Mouse (Mus musculus): ENCODE measurements at regions not wholly inside any gene's neighbourhood (a gene's known extent, or its start where the extent isn't known, plus 50 kb on each side); places are given as distances from the start of the nearest gene placed in this dataset.

DNA sequence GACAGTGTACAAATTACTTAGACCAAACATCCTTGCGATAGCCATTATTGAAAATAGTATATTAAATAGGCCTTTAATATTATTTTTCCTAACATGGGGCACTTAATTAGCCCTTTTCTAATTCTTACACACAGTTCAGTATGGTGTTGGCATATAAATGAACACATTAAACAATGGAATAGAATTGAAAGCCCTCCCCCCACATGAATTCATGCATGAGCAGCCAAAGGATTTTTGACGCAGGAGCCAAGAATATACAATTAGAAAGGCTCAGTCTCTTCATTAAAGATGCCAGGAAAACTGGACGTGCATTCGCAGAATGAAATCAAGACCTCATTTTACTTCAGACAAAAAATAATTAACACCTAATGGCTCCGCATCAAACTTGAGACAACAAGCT, 172.9 kb upstream of the Phactr1 start:
- no peak for DNase-seq (ENCODE audit: low read depth)

DNA sequence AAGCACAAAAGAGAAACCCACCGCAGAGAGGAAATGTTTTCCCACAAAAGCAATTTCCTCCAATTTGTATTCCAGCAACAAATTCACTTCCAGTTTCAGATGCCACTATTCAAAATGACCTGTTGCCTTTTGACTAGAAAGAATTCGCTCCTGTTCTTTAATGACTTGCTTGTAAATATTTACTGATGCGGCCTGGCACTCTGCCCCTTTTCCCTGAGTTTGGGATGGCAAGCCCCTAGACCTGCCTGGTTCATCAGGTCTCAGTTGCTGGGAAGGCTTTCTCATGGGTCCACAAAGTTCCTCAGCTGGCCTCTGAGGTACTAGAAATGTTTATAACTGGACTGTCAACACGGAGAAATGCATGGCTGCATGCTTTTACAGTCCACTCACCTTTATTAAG, 161.7 kb upstream of the Phactr1 start:
- no peak for DNase-seq (ENCODE audit: low read depth)

DNA sequence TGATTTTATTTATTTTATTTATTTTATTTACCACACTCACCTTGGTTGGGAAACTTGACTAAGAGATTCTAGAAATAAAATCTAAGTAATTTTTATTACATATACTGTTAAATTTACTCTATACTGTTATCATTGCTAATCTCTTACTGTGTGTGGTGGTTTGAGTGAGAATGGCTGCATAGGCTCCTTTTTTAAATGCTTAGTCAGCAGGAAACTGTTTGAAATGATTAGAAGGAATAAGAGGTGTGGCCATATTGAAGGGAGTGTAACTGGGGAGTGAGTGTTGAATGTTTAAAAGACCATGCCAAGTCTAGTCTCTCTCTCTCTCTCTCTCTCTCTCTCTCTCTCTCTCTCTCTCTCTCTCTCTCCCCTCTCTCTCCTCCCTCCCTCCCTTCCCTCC, 157.9 kb upstream of the Phactr1 start:
- DNase-seq (ENCODE audit: low read depth), result no peak

DNA sequence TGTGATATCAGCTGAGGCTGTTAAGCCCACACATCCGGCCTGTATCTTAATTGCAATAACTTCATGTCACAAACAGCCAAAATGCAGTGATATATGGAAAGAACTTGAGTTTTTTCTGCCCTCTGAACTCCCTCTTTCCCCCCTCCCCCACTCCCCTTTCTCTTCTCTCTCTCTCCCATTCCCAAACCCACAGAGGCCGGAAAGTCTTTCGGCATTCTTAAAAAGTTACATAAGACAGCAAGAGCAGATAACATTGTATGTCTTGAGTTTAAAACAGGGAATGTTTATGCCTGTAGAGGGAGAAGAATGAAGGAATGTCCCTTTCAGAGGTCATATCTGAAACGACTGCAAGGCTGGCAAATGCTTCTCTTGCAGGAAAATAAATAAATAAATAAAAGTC, 154.3 kb upstream of the Phactr1 start:
- DNase-seq (ENCODE audit: low read depth), result no peak

DNA sequence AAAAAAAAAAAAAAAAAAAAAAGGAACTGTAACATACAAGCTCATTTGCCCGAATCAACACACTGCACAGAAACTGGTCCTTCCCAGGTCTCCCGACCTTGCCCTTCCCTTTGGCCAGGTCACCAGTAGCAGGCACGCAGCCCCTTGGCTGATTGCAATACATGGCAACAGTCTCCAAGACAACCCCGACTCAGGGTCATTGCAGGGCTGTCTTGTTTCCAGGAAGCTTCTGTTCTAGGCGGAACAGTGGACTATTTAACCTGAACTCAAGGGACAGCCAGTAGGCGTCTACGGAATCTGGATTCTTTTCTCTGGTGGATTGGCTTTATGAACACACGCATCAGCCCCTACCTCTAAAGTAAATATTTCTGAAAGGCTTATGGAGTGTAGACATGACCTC, 153.5 kb upstream of the Phactr1 start:
- DNase-seq (ENCODE audit: low read depth), result no peak

DNA sequence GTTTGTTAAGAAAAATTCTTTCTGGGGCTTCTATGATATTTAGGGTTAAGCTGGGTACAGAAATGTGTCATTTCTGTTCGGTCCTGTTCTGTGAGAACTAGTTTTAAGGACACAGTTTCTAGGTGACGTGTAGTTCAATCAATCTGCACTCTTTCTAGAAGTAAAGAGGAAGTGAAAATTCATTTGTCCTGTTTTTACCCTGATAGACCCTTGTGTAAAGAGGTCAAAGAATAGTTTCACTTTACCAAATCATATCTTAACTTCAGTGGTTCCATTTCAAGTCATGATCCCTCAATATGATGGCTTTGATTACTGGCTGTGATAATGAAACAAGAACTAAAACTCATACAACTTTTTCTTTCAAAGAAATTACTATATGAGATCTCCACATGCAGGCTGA, 152.3 kb upstream of the Phactr1 start:
- no peak for DNase-seq (ENCODE audit: low read depth)

DNA sequence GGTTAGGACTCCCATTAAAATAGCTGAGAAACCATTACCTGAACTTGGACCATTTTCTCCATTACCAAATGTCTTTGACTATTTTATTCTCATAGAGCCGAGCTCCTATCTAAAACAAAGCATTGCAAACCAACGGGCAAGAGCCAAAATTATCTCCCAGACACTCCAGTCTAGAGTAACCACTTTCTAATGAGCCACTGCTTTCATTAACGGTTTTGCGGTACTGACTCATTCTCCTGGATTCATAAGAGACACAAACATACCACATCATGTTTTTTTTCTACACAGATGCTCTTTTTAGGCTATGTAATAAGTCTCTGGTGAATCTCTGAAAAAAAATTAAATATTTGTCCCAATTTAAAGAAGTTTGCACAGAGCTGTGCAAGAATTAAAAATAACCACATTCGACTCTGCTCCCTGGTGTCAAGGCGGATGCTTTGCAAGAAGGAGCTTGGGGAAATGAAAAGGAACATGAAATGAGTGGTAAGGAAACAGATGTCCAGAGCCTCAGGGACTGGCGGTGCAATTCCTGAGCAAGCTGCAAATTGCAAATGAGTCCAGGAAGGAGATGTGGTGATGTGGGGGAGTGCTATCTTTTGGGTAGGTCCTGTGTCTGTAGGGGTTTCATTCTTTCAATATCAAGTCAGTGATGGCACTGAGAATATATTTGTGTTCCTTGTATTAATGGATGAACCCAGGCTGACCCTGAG, 143.8 kb upstream of the Phactr1 start:
- no peak for DNase-seq (ENCODE audit: low read depth)

DNA sequence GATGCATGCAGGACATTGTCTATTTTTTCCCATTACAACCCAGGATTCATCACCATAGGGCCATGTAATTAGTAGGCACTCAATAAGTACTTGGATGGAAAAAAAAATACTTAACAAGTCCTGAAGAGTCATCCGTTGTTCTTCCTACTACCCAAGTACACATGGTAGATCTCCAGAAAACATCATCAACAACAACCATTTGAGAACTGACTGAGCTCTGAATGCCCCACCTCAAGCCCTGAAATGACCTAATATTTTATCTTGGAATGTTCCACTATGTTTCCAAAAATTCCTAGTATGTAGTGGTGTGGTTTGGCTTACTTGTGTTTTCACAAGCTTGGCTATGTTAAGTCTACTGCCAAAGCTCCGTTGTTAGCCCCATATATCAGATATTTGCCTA, 142.4 kb upstream of the Phactr1 start:
- DNase-seq (ENCODE audit: low read depth), result no peak

DNA sequence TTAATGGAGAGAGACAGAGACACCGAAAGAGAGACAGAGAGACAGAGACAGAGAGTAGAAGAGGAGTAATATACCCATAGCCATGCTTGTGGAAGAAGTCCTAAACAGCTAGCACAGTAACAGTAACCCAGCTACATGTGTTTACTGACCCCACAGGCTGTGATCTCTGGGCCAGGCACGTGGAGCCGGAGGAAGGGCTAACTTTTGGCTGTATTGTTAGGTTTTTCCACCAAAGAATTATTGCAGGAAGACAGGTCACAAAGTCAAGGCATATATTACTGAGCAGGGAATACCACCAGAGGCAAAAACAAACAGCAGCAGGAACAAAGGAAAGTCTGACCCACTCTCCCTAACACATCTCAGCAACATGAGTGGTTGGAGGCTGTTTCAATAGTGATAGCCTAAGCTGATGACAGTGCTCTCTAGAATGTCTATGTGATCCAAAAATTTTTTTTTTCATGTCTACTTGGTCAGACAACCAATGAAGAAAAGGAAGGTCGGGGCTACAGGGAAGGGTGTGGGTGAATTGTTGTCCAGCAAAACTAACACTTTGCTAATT, 135.8 kb upstream of the Phactr1 start:
- DNase-seq (ENCODE audit: low read depth), result no peak

DNA sequence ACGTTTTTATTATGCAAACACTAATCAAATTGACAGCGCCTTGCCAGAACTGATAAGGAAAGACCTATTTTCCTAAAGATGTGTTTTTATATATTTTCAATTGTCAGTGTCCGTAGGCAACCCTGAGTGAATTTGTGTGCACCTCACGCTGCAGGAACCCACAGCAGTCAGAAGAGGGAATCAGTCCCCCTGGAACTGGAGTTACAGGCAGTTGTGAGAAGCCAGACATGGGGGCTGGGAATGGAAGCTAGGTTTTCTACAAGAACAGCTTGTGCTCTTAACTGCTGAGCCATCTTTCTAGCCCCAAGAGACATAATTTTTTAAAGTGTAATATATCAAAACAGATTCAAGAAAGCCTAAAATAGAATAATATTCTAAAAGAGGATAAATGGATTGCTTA, 134.0 kb upstream of the Phactr1 start:
- no peak for DNase-seq (ENCODE audit: low read depth)

DNA sequence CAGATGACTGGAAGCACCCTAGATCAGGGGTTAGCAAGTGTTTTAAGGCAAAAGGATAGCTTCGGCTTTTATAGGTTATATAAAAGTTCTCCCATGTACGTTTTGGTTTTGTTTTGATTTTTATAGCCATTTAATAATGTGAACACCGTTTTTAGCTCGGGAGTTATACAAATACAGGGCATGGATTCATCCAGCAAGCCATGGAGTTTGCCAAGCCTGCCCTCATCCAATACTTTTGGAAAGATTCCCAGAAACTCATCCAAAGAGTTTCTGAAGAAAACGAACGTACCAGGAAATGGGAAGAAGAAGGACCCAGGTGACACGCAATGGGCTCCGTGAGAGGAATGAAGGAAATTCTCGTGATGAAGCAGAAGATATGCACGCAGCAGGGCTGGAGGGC, 133.6 kb upstream of the Phactr1 start:
- DNase-seq (ENCODE audit: low read depth), result no peak

DNA sequence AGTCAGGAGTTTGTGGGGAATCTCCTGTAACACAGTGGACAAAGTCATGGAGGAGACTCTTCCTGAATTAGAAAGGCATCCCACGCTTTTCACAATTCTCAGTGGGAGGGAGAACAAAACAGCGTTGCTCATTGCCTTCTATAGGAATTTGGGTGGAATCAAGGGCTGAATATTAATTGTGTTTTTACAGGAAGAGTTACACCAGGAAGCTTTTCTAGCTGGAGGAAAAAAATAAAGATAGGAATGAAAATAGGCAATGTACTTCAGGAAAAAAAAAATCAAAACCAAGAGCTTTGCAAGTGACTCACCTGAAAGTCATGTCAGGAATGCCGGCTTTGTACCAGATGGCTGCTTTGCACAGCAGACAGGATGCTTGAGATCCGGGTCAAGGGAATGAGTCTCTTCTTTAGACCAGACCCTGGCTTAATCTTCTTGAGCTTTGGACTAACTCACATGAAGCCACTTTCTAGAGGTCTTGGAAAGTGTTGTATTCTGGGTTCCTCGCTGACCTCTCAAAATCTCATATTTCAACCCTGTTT, 131.3 kb upstream of the Phactr1 start:
- no peak for DNase-seq (ENCODE audit: low read depth)

DNA sequence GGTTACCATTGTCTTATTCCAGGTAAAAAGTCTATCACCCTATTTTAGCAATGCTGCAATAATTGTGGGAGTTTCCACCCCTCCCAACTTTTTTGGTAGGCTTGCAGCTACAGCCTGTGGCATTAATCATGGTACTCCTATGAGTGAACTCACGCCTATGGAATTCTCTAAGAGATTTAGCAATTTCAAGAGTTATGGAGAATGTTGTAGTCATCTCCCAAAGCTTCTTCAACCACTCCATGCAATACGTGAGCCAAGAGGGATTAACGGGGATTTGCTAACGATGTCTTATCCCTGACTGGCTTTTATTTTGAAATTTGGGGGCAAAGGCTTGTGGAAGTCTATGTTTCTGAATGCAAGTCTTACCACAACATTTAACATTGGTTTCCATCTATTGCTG, 125.5 kb upstream of the Phactr1 start:
- peak; percentile 84 for DNase-seq (ENCODE audit: low read depth)

DNA sequence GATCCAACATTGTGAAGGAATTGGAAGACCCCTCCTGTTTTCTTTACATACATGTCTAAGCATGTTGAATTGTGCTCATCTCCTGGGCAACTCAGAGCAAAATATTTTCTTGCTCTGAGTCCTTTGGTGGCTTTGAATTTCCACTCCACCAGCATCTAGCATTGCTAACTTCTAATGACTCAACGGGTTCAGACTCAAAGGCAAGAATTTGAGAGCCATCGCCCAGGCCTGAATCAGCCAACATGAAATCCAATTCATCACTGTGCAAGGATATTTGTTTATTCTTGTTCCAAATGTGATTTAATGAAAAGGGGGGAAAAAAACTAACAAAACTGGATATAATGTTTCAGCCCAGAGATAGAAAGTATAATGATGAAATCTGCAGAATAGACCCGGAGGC, 121.9 kb upstream of the Phactr1 start:
- DNase-seq (ENCODE audit: low read depth), result no peak

DNA sequence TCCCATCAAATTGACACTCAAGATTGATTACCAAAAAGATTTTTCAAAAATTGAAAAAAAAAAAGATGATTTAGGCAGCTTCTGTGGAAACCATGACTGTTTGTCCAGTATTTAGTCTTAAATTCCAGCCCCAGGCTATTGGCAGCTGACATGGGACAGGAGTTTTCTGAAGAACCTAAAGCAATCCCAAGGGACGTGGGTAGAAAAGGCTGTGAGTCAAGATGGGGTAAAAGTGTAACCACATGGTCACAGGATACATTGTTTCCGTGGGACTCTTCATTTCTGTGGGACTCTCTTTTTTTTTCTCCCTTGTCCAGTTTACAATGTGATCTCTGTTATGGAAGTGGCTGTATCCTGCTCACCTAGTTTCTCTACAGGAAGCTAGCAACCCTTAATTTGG, 119.0 kb upstream of the Phactr1 start:
- no peak for DNase-seq (ENCODE audit: low read depth)

DNA sequence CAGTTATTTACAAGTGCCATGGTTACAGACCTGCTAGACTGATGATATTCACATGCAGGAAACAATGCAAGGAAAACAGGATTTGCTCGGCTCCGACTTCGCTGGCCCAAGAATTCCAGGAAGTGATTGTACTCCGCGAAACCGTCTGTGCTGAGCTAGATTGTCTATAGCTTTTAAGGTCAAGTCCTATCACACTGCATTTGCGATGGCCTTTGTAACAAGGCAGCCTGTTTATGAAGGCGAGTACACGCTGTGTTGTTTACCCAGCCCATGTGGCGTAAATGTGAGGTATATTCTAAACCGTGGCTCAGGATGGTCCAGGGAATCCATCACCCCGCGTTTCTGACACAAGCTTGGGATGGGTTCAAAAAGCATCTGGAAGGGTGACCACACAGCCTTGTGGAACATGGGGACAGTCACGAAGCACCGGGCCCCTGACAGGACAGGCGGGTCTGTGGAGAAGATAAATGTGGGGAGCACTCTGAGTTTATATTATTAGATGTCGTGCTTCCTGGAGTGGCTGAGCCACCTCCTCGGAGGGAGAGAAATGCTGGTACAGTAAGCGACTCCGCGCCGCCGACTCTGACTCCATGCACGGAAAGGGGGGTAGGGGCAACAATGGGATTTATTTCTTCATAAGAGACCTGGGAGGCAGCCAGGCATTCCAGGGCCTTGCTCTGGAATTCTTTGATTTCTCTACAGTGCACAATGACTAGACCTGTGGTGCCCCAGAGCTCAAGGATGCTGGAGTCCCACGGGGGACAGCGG, 114.9 kb upstream of the Phactr1 start:
- DNase-seq (ENCODE audit: low read depth), result no peak

DNA sequence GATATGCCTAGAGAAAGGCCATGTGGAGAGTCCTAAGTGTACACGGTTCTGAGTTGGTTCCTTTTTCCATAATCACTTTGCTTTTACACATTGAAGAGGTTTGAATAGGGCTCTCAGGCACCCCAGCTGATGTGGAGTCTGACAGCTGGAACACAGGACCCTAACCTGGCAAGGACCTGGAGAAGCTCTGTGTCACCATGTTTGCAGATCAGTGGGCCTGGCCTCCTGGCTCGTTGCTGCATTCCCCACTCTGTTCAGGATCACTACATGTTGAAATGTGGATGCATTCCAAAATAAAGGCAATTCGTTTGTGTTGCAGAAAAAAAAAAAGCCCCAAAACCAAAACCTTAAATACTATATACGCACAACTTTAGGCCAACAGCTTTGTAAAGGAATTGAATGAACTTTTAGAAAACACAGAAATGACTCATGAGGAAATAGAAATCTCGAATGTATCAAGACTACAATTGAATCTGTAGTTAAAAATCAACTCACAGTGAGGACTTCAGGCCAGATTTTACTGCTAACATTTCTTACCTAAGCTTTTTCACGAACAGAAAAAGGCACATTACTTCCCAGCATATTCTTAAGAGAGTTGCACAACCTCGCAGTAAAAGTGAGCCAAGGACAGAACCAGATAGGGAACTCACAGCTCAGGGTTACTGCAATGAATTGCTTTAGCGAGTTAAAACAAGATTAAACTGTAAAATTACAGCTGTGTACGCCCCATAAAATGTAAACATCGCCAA, 109.6 kb upstream of the Phactr1 start:
- DNase-seq (ENCODE audit: low read depth), result no peak

DNA sequence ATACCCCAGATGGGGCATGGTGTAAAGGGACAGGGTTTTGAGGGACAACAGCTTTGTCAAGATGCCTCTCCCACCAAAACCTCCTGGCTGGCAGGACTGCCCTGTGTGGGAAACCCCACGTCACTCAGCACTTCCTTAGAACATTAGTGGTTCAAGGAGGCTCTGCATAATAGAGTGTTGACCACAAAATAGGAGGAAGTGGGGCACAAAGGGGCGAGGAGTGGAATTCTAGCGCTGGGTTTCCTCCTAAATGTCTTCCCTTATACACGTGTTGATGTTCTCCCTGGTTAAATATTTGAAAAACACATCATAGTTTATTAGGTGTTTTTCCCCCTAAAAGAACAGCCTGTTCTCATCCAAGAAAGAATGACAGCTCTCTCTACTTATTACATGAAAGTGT, 106.2 kb upstream of the Phactr1 start:
- DNase-seq (ENCODE audit: low read depth), result no peak

DNA sequence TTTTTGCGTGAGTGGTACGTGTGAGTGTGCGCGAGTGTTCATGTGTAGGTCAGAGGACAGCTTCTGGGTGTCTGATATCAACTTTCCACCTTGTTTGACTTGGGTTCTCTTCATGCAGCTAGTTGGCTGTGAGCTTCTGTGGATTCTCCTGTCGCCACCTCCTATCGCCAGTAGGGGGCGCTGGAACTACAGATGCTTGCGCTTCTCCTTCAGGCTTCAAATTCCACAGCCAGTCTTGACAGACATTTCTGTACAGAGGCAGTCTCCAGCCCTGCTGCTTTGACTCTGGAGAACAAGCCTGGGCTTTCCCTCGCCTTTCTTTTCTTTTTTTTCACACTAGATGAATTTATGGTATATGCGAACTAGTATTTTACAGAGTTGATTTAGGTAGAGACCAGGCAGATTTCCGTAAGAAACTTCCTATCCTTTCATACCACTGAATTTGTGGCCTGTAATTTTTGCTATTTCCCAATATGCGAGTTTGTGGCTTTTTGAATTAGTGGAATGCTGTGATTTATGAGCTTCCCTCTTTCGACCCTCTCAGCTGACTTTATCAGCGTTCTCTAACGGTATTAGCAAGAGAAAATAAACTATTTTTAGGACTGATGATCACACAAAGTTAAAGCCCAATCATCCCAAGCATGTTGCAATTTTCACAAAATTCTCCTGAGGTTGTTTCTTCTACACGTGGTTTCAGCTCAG, 104.5 kb upstream of the Phactr1 start:
- no peak for DNase-seq (ENCODE audit: low read depth)

DNA sequence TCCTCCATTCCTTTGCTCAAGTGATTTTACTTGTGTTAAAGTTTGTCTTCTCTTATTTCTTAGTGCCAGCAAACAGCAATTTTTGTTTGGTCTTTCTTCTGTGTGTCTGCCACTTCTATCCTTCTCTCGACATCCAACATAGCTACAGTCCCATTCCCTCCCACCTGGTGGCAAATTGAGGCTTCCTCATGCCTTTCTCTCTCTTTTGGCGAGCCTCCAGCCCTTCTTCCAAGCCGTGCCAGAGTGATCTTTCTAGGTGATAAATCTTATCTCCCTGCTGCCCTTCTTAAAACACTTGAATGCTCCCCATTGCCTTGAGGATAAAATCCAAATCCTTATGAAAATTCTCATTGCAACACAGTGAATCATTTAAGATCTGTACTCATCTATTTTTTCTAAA, 101.0 kb upstream of the Phactr1 start:
- DNase-seq (ENCODE audit: low read depth), result no peak

DNA sequence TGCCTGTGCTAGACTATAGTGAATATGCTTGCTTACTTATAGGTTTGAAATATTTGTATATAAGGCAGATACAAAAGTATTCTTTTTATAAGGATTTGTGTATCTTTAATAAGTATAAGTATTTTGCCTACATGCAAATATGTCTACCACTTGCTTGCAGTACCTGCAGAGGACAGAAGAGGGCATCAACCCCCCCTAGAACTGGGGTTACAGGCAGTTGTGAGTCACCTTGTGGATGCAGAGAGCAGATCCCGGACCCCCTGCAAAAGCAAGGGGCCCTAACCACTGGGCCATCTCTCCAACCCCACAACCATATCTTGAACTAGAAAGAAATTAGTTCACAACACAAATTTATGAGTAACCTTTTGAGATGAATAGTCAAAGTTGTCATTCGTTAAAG, 91.3 kb upstream of the Phactr1 start:
- DNase-seq (ENCODE audit: low read depth), result no peak

DNA sequence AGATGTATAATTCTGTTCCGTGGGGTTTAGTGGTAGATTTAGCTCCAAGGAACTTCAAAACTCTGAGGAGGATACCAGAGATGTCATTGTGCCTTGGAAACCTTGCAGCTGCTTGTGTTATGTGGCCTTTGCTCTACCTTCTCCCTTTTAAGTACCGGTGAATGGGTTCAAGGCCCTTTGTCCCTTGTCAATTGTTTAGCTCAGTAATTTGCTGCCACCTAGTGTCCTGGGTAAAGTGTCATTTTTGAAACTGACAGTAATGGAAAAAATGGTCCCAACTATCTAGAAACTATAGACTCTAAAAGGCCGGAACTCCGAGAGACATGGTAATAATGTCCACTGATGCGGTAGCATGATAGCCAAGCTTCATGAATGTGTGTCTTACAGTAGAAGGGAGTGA, 90.8 kb upstream of the Phactr1 start:
- no peak for DNase-seq (ENCODE audit: low read depth)

All from gonadal fat pad, adult 2 months (tissue).